Mouse (Mus musculus) neural tube, embryonic 12.5 days (tissue): ENCODE measurements at regions not wholly inside any gene's neighbourhood (a gene's known extent, or its start where the extent isn't known, plus 50 kb on each side); places are given as distances from the start of the nearest gene placed in this dataset.
A peak's percentile ranks its signal among the peaks of the same experiment; 100 is the strongest.

Experiments used
- ATAC-seq: fragments of 200-750 bp; cut with Nextera tagmentation; 2 replicates; pipeline ENCODE4 v1.8.0; 2017; ENCODE audit warnings: low read depth, mild to moderate bottlenecking, moderate TSS enrichment, moderate library complexity; ENCODE audit not compliant: low FRiP score
- H3K27ac ChIP-seq: fragments of 300-500 bp; sonication (generic); 2 replicates; pipeline ENCODE4 v1.5.1; 2016
- H3K27me3 ChIP-seq: fragments of 300-500 bp; sonication (generic); replicated peaks from 2 replicates; pipeline ENCODE4 v1.6.1; 2016; ENCODE audit warnings: mild to moderate bottlenecking
- H3K36me3 ChIP-seq: fragments of 300-500 bp; sonication (generic); 2 replicates; pipeline ENCODE4 v1.6.1; 2016; ENCODE audit warnings: mild to moderate bottlenecking
- H3K4me1 ChIP-seq: fragments of 300-500 bp; sonication (generic); 2 replicates; pipeline ENCODE4 v1.6.1; 2016
- H3K4me2 ChIP-seq: fragments of 300-500 bp; sonication (generic); replicated peaks from 2 replicates; pipeline ENCODE4 v1.6.1; 2016; ENCODE audit warnings: mild to moderate bottlenecking
- H3K4me3 ChIP-seq: fragments of 300-500 bp; sonication (generic); 2 replicates; pipeline ENCODE4 v1.5.1; 2016
- H3K9ac ChIP-seq: fragments of 300-500 bp; sonication (generic); 2 replicates; pipeline ENCODE4 v1.6.1; 2016; ENCODE audit warnings: mild to moderate bottlenecking
- H3K9me3 ChIP-seq: fragments of 300-500 bp; sonication (generic); 2 replicates; pipeline ENCODE4 v1.6.1; 2016; ENCODE audit warnings: mild to moderate bottlenecking
- WGBS: fragments of 180-500 bp; shearing (Covaris S2); methylation state at CpG from one replicate; pipeline ENCODE4 v1.1.7; 2016; 5-methylcytosine and 5-hydroxymethylcytosine counted together

GRCm38 (mm10) chr2:137723651-137724050 is 532.7 kb upstream of the Btbd3 start:
- Histone ChIP-seq H3K4me2 (no peak overlapping the region), H3K4me1 (no peaks in the 10 kb centered on the region), H3K27me3 (peaks cover 10% of the 10 kb centered on the region), H3K4me3 (no peak overlapping the region), H3K27ac (no peak overlapping the region), H3K9me3 (no peaks in the 10 kb centered on the region), H3K36me3 (no peaks in the 10 kb centered on the region), H3K9ac (no peak overlapping the region)
- no peak for ATAC-seq
- 89% methylated on average over 1 of the region's 1 CpGs for WGBS

- WGBS: 74% methylated on average over 7 of the region's 7 CpGs
Observed at GRCm38 (mm10) chr2:137721767-137722424, 534.5 kb upstream of the Btbd3 start.

DNA sequence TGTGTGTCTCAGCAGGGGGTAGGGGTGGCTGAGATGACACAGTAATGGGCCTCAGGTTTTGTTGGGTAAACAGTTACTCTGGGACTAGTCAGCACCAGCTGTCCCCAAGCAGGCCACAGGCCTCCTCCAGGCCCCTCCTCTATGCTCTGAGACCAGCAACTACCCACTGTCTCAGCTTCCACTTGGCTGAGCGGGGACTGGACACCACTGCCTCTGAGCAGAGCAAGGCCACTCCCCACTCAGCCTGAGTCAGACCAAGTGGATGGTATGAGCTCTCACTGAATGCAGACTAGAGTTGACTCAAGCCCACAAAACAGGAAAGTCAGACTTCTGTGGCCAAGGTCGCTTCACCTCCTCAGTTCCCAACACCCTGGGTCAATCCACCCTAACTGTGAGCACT is 540.5 kb upstream of the Btbd3 start:
- 79% methylated on average over 2 of the region's 2 CpGs for WGBS
- Histone ChIP-seq H3K9me3 (no peaks in the 10 kb centered on the region), H3K36me3 (no peaks in the 10 kb centered on the region), H3K9ac (no peak overlapping the region), H3K4me1 (no peaks in the 10 kb centered on the region), H3K27me3 (peaks cover 47% of the 10 kb centered on the region), H3K27ac (no peak overlapping the region), H3K4me2 (no peak overlapping the region), H3K4me3 (no peak overlapping the region)
- no peak; the same call in 1 of the 2 replicates for ATAC-seq

More at GRCm38 (mm10) chr2:137721767-137722424, 534.5 kb upstream of the Btbd3 start:
- Histone ChIP-seq H3K36me3 (no peaks in the 10 kb centered on the region), H3K27ac (no peak overlapping the region), H3K9me3 (no peaks in the 10 kb centered on the region), H3K4me1 (no peaks in the 10 kb centered on the region), H3K4me3 (no peak overlapping the region), H3K4me2 (no peak overlapping the region), H3K9ac (no peak overlapping the region), H3K27me3 (peaks cover 12% of the 10 kb centered on the region)
- no peak for ATAC-seq

- no peak overlapping the region for H3K27ac ChIP-seq
- no peak overlapping the region for H3K4me3 ChIP-seq
- ATAC-seq: peak; percentile 86
- H3K4me2 ChIP-seq: peak overlapping the region; percentile 46
- 3% methylated on average over 4 of the region's 4 CpGs for WGBS
- H3K9me3 ChIP-seq: no peaks in the 10 kb centered on the region
- H3K9ac ChIP-seq: no peak overlapping the region
- no peaks in the 10 kb centered on the region for H3K36me3 ChIP-seq
- H3K4me1 ChIP-seq: peaks cover 24% of the 10 kb centered on the region
- peaks cover 55% of the 10 kb centered on the region for H3K27me3 ChIP-seq
Observed at GRCm38 (mm10) chr2:137706528-137706988, 549.8 kb upstream of the Btbd3 start.

DNA sequence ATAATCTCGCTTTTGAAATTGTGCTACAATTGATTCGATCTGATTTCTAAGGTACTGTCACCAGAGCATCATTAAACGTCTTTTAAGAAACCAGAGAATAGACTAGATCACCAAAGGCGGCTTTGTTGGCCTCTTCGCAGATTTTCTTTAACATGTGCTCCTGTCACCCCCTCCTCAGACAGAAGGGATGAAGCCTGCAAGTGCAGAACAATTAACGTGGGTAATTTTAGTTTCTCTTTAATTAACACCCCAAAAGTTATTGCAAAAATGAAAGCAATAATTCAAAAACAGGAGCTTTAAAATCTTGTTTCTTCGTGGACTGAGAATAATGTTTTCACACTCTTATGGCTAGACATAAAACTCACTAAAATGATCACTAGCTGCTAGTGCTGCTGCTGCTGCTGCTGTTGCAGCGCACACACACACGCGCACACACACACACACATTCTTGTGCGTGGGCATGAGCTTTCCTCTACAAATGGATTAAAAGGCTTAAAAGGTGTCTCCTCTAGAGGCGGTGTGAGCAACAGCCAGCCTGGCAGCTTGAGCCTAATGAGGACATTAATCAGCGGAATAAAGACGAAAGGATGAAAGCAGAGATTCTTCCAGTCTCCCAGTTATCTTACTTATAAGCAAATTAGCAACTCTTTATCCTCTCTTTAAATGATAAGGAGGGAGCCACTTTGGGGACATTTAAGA is 550.5 kb upstream of the Btbd3 start:
- 25% methylated on average over 14 of the region's 14 CpGs for WGBS
- H3K27me3 ChIP-seq: peaks cover 58% of the 10 kb centered on the region
- no peak overlapping the region for H3K4me3 ChIP-seq
- no peak overlapping the region for H3K9ac ChIP-seq
- H3K4me1 ChIP-seq: peaks cover 24% of the 10 kb centered on the region
- no peaks in the 10 kb centered on the region for H3K36me3 ChIP-seq
- H3K9me3 ChIP-seq: no peaks in the 10 kb centered on the region
- no peak overlapping the region for H3K27ac ChIP-seq
- peak overlapping the region; percentile 46 for H3K4me2 ChIP-seq
- ATAC-seq: peak; percentile 82

DNA sequence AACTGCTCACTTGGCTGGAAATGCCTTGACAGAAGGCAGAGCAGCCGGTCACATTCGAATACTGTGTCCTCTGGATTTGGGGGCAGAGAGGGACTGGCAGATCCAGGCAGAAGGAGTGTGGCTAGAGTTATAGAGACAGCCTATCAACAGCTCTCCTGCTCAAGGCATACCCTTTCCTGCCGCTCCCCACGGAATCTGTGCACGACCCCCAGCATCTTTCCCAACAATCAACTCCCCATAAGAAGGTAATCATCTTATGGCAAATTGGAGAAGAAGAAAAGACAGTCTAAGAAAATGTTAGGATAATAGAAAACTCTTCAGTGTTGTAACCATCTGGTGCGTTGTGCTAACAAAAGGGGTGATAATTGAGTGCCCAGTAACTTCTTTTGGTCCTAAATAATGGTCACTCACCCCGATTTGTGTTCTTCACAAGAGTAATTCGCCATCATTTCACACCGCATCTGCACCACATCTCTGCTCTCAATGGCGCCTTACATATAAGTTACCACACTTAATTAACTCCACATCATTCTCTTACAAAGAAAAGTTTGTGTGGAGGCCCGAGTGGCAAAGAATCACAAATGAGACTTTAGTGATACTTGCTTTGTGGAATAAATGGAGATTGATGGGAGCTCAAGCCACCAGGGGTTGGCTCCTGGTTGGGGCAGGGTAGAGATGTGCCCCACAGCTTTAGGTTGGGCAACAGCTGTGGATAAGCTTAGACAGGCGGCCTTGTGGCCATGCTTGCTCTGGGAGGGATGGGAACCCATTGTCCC is 551.2 kb upstream of the Btbd3 start:
- H3K4me1 ChIP-seq: peaks cover 24% of the 10 kb centered on the region
- no peaks in the 10 kb centered on the region for H3K36me3 ChIP-seq
- peak overlapping the region; percentile 46; the same call in 1 of the 2 replicates for H3K4me2 ChIP-seq
- WGBS: 13% methylated on average over 12 of the region's 12 CpGs
- H3K9ac ChIP-seq: no peak overlapping the region
- H3K27me3 ChIP-seq: peaks cover 58% of the 10 kb centered on the region
- H3K27ac ChIP-seq: no peak overlapping the region
- H3K9me3 ChIP-seq: no peaks in the 10 kb centered on the region
- peak; percentile 88 for ATAC-seq
- no peak overlapping the region for H3K4me3 ChIP-seq

DNA sequence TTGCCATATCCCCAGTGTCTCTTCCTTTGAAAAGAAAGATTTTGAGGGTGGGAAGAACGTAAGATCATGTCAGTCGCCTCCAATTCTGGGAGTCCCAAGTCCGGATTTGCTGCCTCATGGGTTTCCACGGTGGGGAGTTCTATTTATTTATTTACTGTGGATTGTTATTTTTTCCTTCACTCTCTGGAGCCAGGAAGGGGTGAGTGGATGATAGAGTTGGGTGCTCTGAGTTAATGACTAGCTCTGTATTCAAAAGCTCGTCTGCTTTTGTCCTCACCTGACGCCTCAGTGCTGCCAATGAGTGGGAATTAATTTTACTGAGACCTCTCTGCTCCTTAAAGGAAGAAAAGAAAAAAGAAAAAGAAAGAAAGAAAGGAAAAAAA is 551.8 kb upstream of the Btbd3 start:
- no peak for ATAC-seq
- Histone ChIP-seq H3K4me1 (peaks cover 24% of the 10 kb centered on the region), H3K9me3 (no peaks in the 10 kb centered on the region), H3K27me3 (peaks cover 59% of the 10 kb centered on the region), H3K27ac (no peak overlapping the region), H3K9ac (no peak overlapping the region), H3K4me2 (no peak overlapping the region), H3K36me3 (no peaks in the 10 kb centered on the region), H3K4me3 (no peak overlapping the region)
- WGBS: 51% methylated on average over 6 of the region's 6 CpGs

DNA sequence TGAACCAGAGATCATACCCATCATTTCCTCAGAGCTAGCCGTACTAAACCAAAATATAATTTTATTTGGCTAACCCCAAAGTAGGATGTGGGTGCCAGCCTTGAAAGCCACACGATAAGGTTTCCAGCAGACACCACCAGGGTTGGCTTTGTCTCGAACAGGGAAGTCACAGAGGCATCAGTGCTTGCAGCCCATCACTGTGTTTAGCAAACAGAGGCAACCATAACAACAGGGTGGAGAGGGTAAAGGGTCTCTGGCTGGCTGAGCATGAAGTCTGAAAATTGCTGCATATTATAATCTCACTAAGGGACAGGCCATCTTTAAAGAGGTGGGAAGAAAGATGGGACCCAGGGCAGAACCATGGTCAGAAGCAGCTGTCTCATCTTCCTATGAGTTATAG is 552.3 kb upstream of the Btbd3 start:
- 66% methylated on average over 3 of the region's 3 CpGs for whole genome bisulfite sequencing
- Histone ChIP-seq H3K9ac (no peak overlapping the region), H3K4me3 (no peak overlapping the region), H3K9me3 (no peaks in the 10 kb centered on the region), H3K27ac (no peak overlapping the region), H3K4me2 (no peak overlapping the region), H3K27me3 (peaks cover 59% of the 10 kb centered on the region), H3K36me3 (no peaks in the 10 kb centered on the region), H3K4me1 (peaks cover 24% of the 10 kb centered on the region)
- no peak for ATAC-seq

DNA sequence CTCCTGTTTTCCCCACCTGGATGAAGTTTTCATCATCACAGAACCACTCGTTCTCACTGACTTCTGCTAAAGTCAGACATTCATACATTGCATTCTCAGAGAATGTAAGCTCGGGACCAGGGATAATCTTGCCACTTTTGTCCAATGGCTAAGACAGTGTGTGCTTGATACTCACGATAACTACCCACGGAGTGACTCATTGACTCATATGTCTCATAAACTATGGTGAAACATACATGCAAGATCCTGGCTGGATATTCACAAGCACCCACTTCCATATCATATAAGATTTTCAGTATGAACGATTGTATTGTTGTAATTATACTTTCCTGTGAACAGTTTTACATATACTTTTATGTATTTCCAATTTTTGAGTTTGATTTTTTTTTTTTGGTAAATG is 560.5 kb upstream of the Btbd3 start:
- H3K9ac ChIP-seq: no peak overlapping the region
- ATAC-seq: no peak
- H3K27ac ChIP-seq: no peak overlapping the region
- no peaks in the 10 kb centered on the region for H3K36me3 ChIP-seq
- no peaks in the 10 kb centered on the region for H3K9me3 ChIP-seq
- no peak overlapping the region for H3K4me2 ChIP-seq
- no peaks in the 10 kb centered on the region for H3K4me1 ChIP-seq
- WGBS: 88% methylated on average over 5 of the region's 5 CpGs
- peaks cover 33% of the 10 kb centered on the region for H3K27me3 ChIP-seq
- H3K4me3 ChIP-seq: no peak overlapping the region

DNA sequence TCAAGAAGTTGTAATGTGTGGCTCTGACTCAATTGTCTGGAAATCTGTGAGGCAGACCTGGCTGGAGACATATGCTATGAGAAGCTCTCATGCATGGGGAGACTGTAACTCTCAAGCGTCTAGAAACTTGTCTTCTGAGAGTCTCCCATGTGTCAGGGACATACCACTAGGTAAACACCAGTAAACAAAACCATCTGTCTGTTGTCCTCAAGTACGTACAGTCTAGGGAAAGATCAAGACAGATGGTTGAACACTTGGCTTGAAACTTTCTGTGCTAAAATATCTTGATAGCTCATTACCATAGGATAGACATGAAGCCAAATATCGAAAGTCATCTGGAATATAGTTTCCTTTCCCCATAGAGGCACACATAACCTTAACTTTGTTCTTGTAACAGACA is 562.3 kb upstream of the Btbd3 start:
- H3K4me3 ChIP-seq: no peak overlapping the region

DNA sequence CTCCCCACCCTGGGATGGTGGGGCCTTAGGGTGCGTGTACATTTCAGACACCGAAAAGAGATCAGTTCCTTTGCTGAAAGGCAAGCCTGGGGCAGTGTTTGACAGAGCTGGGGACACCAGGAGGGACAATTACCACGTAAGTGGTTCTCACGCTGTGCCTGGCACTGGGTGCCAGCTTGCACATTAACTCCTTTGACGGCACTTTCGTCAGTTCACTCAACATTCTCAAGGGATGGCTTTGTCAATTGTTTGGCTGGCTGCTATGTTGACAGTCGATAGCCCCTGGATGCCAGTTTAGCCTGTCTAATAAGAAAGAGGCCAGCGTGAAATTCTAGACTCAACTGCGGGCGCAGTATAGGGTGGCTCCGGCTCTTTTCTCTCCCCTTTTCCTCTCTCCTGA is 569.2 kb upstream of the Btbd3 start:
- Histone ChIP-seq H3K4me3 (no peak overlapping the region), H3K9me3 (no peaks in the 10 kb centered on the region), H3K27me3 (no peaks in the 10 kb centered on the region), H3K9ac (no peak overlapping the region), H3K4me1 (no peaks in the 10 kb centered on the region), H3K27ac (no peak overlapping the region), H3K4me2 (no peak overlapping the region), H3K36me3 (no peaks in the 10 kb centered on the region)
- 65% methylated on average over 11 of the region's 11 CpGs for WGBS
- 0 out of 2 replicates have a peak, but pooled peaks have one; percentile 29 for ATAC-seq

More for the DNA sequence above, 562.3 kb upstream of the Btbd3 start:
- Histone ChIP-seq H3K9me3 (no peaks in the 10 kb centered on the region), H3K4me2 (no peak overlapping the region), H3K36me3 (no peaks in the 10 kb centered on the region), H3K9ac (no peak overlapping the region), H3K4me1 (no peaks in the 10 kb centered on the region), H3K27me3 (peaks cover 15% of the 10 kb centered on the region), H3K27ac (no peak overlapping the region)
- WGBS: 79% methylated on average over 3 of the region's 3 CpGs
- ATAC-seq: no peak

DNA sequence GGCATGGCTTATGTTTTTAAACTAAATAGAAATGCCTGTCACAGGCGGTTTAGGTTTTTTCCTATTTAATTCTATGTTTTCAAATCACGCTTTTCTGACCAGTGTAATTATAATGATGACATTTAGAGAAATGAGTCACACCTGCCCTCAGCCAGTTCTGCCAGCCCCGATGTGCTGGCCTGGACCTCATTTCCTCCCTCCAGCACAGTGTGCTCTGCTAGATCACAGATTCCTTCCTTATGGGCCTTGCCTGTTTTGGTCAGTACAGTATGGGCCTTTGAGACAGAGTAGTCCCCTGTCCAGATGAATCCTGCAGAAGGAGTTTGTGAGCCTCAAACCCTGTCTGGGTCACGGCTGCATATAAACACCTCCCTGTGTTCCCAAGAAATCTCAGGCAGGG is 569.6 kb upstream of the Btbd3 start:
- Histone ChIP-seq H3K27ac (no peak overlapping the region), H3K27me3 (no peaks in the 10 kb centered on the region), H3K4me1 (no peaks in the 10 kb centered on the region), H3K4me3 (no peak overlapping the region), H3K9me3 (no peaks in the 10 kb centered on the region), H3K4me2 (no peak overlapping the region), H3K36me3 (no peaks in the 10 kb centered on the region), H3K9ac (no peak overlapping the region)
- no peak for ATAC-seq
- WGBS: 85% methylated on average over 4 of the region's 4 CpGs
